Mouse (Mus musculus) heart, embryonic 10.5 days (tissue): ENCODE measurements at regions not wholly inside any gene's neighbourhood (a gene's known extent, or its start where the extent isn't known, plus 50 kb on each side); places are given as distances from the start of the nearest gene placed in this dataset.
"Not testable (repeated sequence)": the region's sequence is repeated elsewhere in the genome, so short reads cannot be mapped to it uniquely, and the experiment has no call there.

Source experiments
- DNase-seq: peaks from one replicate; pipeline ENCODE4 v3.0.0-alpha.2; 2017; ENCODE audit warnings: low spot score
- H3K27ac ChIP-seq: fragments of 300-500 bp; sonication (generic); 2 replicates; pipeline ENCODE4 v1.5.1; 2016; ENCODE audit warnings: mild to moderate bottlenecking
- H3K27me3 ChIP-seq: fragments of 300-500 bp; sonication (generic); 2 replicates; pipeline ENCODE4 v1.6.1; 2016; ENCODE audit warnings: mild to moderate bottlenecking; ENCODE audit not compliant: poor library complexity, insufficient read depth, severe bottlenecking
- H3K36me3 ChIP-seq: fragments of 300-500 bp; sonication (generic); 2 replicates; pipeline ENCODE4 v1.6.1; 2016; ENCODE audit warnings: mild to moderate bottlenecking, moderate library complexity
- H3K4me1 ChIP-seq: fragments of 300-500 bp; sonication (generic); 2 replicates; pipeline ENCODE4 v1.6.1; 2016; ENCODE audit warnings: mild to moderate bottlenecking
- H3K4me3 ChIP-seq: fragments of 300-500 bp; sonication (generic); 2 replicates; pipeline ENCODE4 v1.5.1; 2016; ENCODE audit warnings: mild to moderate bottlenecking, moderate library complexity
- H3K9me3 ChIP-seq: fragments of 300-500 bp; sonication (generic); 2 replicates; pipeline ENCODE4 v1.6.1; 2016; ENCODE audit warnings: mild to moderate bottlenecking, moderate library complexity
- WGBS: fragments of 180-500 bp; shearing (Covaris S2); methylation state at CpG from one replicate; pipeline ENCODE4 v1.1.7; 2016; 5-methylcytosine and 5-hydroxymethylcytosine counted together

DNA sequence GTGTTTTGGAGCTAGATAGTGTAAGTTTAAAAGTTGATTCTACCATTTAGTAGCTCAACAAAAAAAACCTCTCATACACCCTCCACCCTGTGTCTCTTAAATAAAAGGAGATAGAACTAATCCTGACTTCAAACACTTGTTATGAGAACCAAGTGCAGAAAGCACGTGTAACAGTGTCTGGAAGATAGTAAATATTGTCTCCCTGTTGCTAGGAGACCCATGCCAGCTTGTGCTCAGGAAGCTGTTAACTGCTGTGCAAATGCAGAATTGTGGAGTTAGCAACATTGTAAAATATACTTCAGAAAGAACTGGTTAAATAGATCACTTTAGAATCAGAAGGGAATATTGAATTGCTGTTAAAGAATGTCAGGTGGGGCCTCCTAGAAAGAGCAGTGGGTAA is 496.7 kb upstream of the Ptger4 start:
- Histone ChIP-seq H3K4me3 (no peak overlapping the region), H3K36me3 (no peaks in the 10 kb centered on the region), H3K27ac (no peak overlapping the region), H3K4me1 (no peaks in the 10 kb centered on the region), H3K27me3 (no peaks in the 10 kb centered on the region), H3K9me3 (no peaks in the 10 kb centered on the region)
- WGBS: 19% methylated on average over 1 of the region's 1 CpGs
- DNase-seq: no peak

DNA sequence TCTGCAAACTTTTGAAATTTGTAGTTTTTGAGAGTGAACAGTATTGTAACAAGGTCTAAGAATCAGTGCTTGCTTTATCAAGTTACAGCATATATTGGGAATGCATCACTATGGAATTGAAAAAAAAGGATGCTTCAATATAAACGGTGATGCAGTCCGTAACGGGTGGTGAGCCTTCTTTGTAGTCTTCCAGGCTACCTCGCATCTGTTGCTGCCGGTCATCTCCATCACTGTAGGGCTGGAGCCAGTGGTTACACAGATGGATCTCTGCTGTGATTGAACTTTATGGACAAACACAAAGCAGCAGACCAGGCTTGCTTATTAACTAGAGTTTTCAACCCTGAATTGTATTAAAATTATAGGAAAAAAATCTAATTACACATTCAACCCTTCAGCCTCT is 499.9 kb upstream of the Ptger4 start:
- no peaks in the 10 kb centered on the region for H3K36me3 ChIP-seq
- no peak for DNase-seq
- H3K4me1 ChIP-seq: no peaks in the 10 kb centered on the region
- H3K9me3 ChIP-seq: no peaks in the 10 kb centered on the region
- WGBS: 92% methylated on average over 5 of the region's 5 CpGs
- no peak overlapping the region for H3K27ac ChIP-seq
- no peaks in the 10 kb centered on the region for H3K27me3 ChIP-seq
- H3K4me3 ChIP-seq: no peak overlapping the region

DNA sequence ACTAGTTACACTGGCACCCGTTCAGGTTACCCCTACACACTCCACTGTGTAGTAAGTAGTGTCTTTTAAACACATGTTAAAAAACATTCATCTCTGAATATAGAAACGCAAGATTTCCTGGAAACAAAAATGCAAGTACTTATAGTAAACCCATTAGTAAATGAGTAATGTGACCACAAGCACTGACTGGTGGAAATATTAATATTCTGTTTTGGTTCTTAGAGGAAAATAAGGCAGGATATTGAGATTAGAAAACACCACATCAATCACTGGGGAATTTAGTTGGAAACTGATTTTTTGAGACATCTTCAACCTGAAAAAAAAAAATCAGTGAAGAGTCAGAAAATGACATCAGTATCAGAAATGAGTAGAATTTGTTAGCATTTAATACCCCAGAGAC is 514.7 kb upstream of the Ptger4 start:
- 85% methylated on average over 2 of the region's 2 CpGs for WGBS
- Histone ChIP-seq H3K27ac (no peak overlapping the region), H3K27me3 (no peaks in the 10 kb centered on the region)

DNA sequence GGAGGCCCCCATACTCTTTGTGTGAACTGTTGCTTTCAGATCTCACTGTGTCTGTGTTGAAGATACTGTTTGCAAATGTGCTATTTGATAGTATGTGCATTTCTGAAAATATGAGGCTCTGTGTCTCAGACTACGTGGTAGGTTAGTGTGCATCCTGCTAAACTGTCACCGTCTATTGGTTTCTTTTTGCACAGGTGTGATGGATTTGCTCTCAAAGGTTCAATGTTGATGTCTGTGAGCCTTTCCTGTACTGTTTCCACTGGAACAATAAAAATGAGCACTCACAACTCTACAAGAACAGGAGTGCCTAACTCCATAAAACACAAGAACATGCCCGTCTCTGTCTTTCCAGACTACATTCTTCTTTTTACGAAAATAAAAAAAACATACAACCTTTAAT is 518.2 kb upstream of the Ptger4 start:
- Histone ChIP-seq H3K4me1 (no peaks in the 10 kb centered on the region), H3K4me3 (no peak overlapping the region), H3K36me3 (no peaks in the 10 kb centered on the region), H3K27ac (no peak overlapping the region), H3K9me3 (no peaks in the 10 kb centered on the region), H3K27me3 (no peaks in the 10 kb centered on the region)
- 87% methylated on average over 4 of the region's 4 CpGs for WGBS
- DNase-seq: no peak

More for the DNA sequence above, 514.7 kb upstream of the Ptger4 start:
- no peaks in the 10 kb centered on the region for H3K9me3 ChIP-seq
- no peak overlapping the region for H3K4me3 ChIP-seq
- DNase-seq: no peak
- no peaks in the 10 kb centered on the region for H3K4me1 ChIP-seq
- no peaks in the 10 kb centered on the region for H3K36me3 ChIP-seq

DNA sequence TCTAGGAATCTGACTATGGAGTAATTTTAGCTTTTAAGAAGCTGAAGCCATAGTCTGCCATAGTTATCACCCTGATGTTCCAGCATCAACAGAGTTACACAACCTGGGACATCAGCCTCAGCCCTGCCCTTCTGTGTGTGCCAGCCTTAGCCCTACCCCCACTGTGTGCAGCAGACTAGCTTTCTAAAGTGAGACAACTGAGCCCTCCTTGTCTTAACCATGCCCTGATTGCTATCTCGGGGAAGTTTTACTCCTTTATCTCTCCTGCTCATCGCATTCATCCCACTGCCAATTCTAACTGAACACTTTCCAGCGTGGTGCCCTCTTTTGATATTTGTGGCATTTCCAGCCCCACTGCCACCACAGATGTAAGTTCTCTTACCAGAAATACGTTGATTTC is 522.5 kb upstream of the Dab2 start:
- Histone ChIP-seq H3K9me3 (no peaks in the 10 kb centered on the region), H3K4me3 (no peak overlapping the region), H3K27me3 (no peaks in the 10 kb centered on the region), H3K36me3 (no peaks in the 10 kb centered on the region), H3K4me1 (no peaks in the 10 kb centered on the region), H3K27ac (no peak overlapping the region)
- DNase-seq: no peak
- WGBS: 75% methylated on average over 4 of the region's 4 CpGs

DNA sequence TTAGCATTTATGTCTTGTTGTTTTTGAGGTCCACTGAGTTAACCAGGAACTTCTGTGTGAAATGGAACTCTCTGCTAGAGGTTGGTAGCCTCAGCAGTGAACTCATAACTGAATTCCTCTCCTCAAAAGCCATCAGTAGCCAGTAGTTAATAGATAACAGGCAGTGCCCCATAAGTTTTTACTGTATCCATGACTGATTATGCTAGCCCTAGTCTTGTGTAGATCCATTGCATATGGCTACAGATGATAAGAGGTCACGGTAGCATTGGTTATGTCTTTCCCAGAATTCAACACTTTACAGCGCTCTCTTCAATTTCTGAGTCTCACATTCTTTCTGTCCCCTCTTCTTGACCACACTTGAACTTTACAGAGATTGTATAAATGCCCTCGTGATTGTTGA is 499.7 kb upstream of the Dab2 start:
- no peaks in the 10 kb centered on the region for H3K4me1 ChIP-seq
- no peaks in the 10 kb centered on the region for H3K36me3 ChIP-seq
- no peak overlapping the region for H3K27ac ChIP-seq
- H3K9me3 ChIP-seq: no peaks in the 10 kb centered on the region
- DNase-seq: no peak
- 79% methylated on average over 3 of the region's 3 CpGs for WGBS
- no peak overlapping the region for H3K4me3 ChIP-seq
- no peaks in the 10 kb centered on the region for H3K27me3 ChIP-seq

DNA sequence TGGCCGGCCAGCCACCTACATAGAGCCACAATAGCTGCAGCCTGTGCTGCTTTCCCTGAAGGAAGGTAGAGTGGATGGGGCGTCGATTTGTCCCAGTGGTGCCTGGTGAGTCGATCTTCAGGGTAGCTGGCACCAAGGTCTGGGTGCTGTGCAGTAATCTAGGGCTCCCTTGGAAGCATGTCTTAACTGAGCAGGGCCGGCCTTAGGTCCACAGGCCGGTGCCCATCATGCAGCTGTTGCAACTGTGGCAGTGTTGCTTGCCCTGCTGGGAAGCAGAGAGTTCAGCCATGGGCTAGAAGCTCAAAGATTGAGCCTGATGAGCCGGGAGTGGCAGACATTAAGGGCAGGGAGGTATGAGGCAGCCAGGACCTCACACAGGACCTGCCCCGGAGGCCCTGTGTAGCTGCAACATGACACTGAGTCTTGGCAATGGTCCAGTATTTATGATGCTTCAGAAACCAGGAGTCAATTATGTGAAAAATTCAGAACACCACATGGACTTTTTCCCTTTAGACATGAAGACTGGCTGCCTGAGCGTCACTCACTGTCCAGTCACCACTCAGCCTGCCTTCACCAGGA is 488.3 kb upstream of the Dab2 start:
- no peak for DNase-seq
- Histone ChIP-seq H3K9me3 (no peaks in the 10 kb centered on the region), H3K36me3 (no peaks in the 10 kb centered on the region), H3K27ac (no peak overlapping the region), H3K4me3 (no peak overlapping the region), H3K27me3 (no peaks in the 10 kb centered on the region), H3K4me1 (no peaks in the 10 kb centered on the region)
- 83% methylated on average over 9 of the region's 9 CpGs for WGBS

DNA sequence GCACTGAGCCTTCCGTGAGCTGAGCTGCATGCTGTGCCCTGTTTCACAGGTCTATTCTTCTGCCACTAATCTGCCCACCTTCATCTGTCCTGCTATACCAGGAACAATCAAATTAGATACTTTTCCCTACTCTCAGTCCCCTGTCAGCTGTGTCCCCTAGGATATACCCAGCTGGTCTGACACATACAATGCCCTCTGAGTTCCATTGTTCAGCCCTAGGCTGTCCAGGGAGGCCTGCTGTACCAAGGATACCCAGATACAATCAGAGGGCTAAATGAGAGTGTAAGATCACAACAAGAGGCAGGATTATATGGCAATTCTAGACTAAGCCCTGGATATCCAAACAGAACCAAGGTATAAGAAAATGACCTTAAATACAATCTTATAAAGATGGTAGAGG is 487.6 kb upstream of the Dab2 start:
- no peak for DNase-seq
- Histone ChIP-seq H3K36me3 (no peaks in the 10 kb centered on the region), H3K9me3 (no peaks in the 10 kb centered on the region), H3K4me1 (no peaks in the 10 kb centered on the region), H3K27ac (no peak overlapping the region), H3K4me3 (no peak overlapping the region), H3K27me3 (no peaks in the 10 kb centered on the region)
- WGBS: 84% methylated on average over 1 of the region's 1 CpGs

DNA sequence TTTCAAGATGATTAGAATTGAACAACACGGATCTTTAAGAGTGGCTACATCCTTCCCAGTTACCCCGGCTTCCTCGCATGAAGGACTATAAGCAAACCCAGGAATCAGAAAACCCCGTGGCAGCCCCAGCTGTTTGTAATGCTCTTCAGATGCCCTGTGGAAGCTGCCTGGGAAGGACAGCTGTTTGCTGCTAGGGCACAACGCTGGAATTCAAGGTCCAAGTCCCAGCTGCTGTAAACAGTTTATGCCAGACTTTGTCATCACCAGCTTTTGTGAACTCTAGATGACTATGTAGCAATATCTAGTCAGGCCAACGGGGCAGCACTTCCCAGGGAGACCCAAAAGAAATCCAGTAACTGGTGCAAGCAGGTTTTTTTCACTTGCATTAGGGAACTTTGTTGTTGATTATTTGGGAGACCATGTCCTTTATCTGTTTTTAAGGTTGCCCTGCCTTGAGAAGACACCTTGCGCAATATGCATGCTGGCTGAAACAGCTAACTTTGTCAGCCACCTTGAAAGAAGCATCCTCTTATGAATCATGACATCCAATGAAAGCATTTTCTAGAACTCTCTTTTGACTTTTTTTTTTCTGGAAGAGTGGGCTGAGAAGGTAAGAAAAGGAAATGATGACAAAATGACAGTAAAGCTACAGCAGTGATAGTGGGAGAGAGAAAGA is 481.5 kb upstream of the Dab2 start:
- no peaks in the 10 kb centered on the region for H3K9me3 ChIP-seq
- H3K4me1 ChIP-seq: no peaks in the 10 kb centered on the region
- DNase-seq: no peak
- H3K4me3 ChIP-seq: no peak overlapping the region
- H3K27me3 ChIP-seq: no peaks in the 10 kb centered on the region
- 70% methylated on average over 7 of the region's 7 CpGs for WGBS
- H3K36me3 ChIP-seq: no peaks in the 10 kb centered on the region
- H3K27ac ChIP-seq: no peak overlapping the region

DNA sequence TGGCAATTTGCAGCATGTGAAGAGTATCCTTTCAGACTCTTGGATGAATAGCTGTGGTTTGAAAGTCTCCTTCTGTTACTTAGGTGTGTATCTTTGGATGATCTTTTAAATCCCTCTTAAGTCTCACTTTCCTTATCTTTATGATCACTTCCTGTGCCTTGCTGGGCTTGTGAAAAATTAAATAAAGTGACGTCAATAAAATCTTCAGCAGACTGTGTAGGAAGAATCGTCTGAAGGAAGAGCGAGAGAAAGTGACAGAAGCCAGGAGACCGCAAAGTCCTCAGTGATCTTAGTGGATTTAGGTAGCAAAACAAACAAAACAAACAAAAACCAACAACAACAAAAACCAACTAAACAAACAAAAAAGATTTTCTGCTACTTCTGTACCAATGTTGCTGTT is 459.6 kb upstream of the Dab2 start:
- no peaks in the 10 kb centered on the region for H3K9me3 ChIP-seq
- H3K36me3 ChIP-seq: no peaks in the 10 kb centered on the region
- no peaks in the 10 kb centered on the region for H3K4me1 ChIP-seq
- no peaks in the 10 kb centered on the region for H3K27me3 ChIP-seq
- DNase-seq: no peak
- H3K27ac ChIP-seq: no peak overlapping the region
- WGBS: 86% methylated on average over 4 of the region's 4 CpGs
- H3K4me3 ChIP-seq: no peak overlapping the region

DNA sequence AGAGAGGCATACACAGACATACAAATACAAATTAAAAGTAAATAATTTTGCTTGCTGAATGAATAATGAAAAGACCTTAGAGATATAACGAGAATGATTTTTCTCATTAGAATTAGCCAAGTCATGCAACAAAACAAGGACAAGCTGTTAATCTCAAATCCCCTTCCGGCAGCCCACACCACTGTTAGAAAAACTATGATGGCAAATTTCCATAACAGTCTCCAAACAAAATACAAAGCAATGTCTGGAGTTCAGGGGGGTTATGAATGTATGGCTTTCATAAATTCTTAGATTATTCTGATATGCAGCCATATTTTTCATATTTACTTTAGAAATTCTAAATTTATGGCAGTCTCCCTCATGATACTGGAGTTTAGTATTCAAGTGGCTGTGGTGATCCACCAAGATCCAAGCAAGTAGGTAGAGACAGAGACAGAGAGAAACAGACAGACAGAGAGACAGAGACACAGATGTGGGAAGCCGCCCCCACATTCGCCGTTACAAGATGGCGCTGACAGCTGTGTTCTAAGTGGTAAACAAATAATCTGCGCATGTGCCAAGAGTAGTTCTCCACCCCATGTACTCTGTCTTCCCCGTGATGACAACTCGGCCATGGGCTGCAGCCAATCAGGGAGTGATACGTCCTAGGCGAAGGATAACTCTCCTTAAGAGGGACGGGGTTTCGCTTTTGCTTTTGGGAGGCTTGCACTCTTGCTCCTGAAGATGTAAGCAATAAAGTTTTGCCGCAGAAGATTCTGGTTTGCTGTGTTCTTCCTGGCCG is 458.0 kb upstream of the Dab2 start:
- H3K27me3 ChIP-seq, H3K27ac ChIP-seq, H3K36me3 ChIP-seq, H3K4me1 ChIP-seq, H3K9me3 ChIP-seq, H3K4me3 ChIP-seq, DNase-seq: not testable (repeated sequence)
- 93% methylated on average over 15 of the region's 15 CpGs for WGBS

DNA sequence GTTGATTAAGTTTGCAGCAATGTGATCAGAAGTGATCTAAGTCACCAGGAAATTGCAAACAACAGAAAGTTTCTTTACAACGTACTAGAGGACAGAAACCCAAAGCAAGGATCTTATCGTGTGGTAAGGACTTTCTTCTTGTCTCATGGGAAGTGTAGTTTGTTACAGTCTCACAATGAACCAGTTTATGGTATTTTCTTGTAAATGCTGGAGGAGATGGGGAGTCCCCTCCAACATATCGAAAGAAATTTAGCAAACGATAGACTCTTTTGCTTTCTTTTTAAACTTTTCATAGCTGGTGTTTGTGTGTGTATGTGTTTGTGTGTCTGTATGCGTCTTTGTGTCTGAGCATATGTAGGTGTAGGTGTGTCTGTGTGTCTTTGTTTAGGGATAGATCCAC is 453.0 kb upstream of the Dab2 start:
- Histone ChIP-seq H3K36me3 (no peaks in the 10 kb centered on the region), H3K27me3 (no peaks in the 10 kb centered on the region), H3K27ac (no peak overlapping the region), H3K4me3 (no peak overlapping the region), H3K9me3 (no peaks in the 10 kb centered on the region), H3K4me1 (no peaks in the 10 kb centered on the region)
- 85% methylated on average over 5 of the region's 5 CpGs for WGBS
- no peak for DNase-seq

DNA sequence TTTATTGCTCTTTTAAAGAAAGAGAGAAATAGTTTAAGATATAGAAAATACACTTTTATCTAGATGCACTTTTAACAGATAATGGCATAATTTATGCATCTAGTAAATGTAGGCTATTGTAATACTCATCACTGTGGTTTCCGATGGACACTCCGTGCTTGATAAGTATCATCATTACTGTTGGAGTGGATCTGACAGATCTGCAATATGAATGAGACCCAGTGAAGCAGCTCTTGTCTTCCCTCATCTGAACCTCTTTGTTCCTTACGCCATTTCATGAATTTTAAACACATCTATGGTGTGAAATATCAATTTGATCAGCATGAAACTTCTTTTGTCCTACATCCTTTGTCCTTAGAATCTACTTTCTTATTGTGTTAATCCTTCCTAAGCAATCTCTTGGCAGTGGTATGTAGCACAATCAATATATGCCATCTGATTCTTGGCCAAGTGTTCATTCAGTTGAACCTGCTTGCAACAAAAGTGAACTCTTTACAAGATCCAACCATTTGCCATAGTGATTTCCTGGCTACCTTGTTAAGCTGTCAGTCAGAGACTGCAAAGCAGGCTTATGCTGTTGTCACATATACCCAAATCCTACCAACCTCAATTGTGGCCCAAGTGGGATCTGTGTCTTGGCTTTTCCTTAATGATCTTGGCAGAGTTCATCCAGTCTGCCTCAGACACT is 452.0 kb upstream of the Dab2 start:
- no peak for DNase-seq
- WGBS: 88% methylated on average over 3 of the region's 3 CpGs
- H3K4me3 ChIP-seq: no peak overlapping the region

More for the DNA sequence above, 452.0 kb upstream of the Dab2 start:
- Histone ChIP-seq H3K36me3 (no peaks in the 10 kb centered on the region), H3K9me3 (no peaks in the 10 kb centered on the region), H3K27me3 (no peaks in the 10 kb centered on the region), H3K27ac (no peak overlapping the region), H3K4me1 (0 out of 2 replicates have a peak, but pooled peaks cover 2% of the 10 kb centered on the region)
